Mouse (Mus musculus): Measurements from ENCODE around the gene Chil1. TPM values are rescaled to one million over a fixed set of nuclear protein-coding genes. Genes with fewer than 3 reads are reported as not detected.

Gene Chil1
- polyA plus RNA-seq, 1 experiment from 2014 or later = 4.9 TPM

DNA sequence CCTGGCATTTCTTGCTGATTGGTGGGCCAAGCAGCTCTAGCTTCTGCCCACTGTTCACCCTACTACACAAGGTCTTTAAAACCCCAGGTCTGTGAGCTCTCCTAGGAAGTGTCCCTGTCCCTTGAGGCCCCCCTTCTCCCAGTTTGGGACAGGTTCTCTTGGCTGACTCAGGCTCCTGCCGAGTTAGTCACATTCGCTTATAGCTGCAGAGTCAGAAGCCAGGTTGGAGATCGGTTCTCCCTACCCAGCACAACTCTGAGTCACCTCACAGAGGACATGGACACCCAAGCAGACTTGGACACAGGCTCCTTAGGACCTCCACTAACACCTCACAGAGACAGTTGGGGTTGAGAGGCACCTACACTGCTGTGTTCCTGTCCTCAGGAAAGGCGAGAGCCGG, 9.2 kb downstream of the Chil1 start:
- no peak overlapping the region for H3K4me3 ChIP-seq (replicated peaks; ENCODE audit: low read length)
- no peak for ATAC-seq (ENCODE audit: insufficient read depth, low FRiP score)
- no peak overlapping the region for H3K27ac ChIP-seq (ENCODE audit: low read length)
- H3K9me3 ChIP-seq (replicated peaks; ENCODE audit: control insufficient read depth, low read length) = no peaks in the 10 kb centered on the region
- no peak overlapping the region for H3K9ac ChIP-seq (ENCODE audit: low read length)
- H3K36me3 ChIP-seq (ENCODE audit: control insufficient read depth, insufficient read depth, low read length) = no peaks in the 10 kb centered on the region
- peaks cover 13% of the 10 kb centered on the region for H3K4me1 ChIP-seq (ENCODE audit: control insufficient read depth, insufficient read depth, low read length)
- H3K27me3 ChIP-seq (ENCODE audit: control insufficient read depth, insufficient read depth, low read length) = no peaks in the 10 kb centered on the region
- 80% methylated on average over 5 of the region's 5 CpGs for WGBS
- H3K4me2 ChIP-seq (ENCODE audit: low read depth, low read length) = no peak overlapping the region

DNA sequence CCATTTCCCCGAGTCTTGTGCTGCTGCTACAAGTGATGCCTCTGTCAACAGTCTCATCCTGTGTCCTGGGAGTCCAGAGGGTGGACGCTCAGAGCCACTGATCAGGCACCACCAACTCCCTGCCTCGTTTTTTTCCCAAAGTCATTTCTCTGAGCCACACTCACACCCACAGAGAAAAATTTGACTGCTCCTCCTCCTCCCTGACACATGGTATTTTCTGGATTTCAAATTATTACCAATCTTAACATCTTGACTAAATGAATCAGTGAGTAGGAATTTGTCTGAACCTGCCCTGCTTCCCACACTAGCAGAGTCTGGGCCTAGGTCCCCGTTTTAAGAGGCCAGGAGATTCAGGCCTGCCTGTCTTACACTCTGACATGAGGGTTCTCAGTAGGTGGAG, 10.0 kb downstream of the Chil1 start:
- Histone ChIP-seq H3K4me3 (replicated peaks; ENCODE audit: low read length) (no peak overlapping the region), H3K27me3 (ENCODE audit: control insufficient read depth, insufficient read depth, low read length) (no peaks in the 10 kb centered on the region), H3K4me2 (ENCODE audit: low read depth, low read length) (no peak overlapping the region), H3K9ac (ENCODE audit: low read length) (no peak overlapping the region), H3K9me3 (replicated peaks; ENCODE audit: control insufficient read depth, low read length) (no peaks in the 10 kb centered on the region), H3K4me1 (ENCODE audit: control insufficient read depth, insufficient read depth, low read length) (peaks cover 13% of the 10 kb centered on the region), H3K36me3 (ENCODE audit: control insufficient read depth, insufficient read depth, low read length) (no peaks in the 10 kb centered on the region), H3K27ac (ENCODE audit: low read length) (no peak overlapping the region)
- 40% methylated on average over 4 of the region's 4 CpGs for WGBS
- no peak for ATAC-seq (ENCODE audit: insufficient read depth, low FRiP score)

DNA sequence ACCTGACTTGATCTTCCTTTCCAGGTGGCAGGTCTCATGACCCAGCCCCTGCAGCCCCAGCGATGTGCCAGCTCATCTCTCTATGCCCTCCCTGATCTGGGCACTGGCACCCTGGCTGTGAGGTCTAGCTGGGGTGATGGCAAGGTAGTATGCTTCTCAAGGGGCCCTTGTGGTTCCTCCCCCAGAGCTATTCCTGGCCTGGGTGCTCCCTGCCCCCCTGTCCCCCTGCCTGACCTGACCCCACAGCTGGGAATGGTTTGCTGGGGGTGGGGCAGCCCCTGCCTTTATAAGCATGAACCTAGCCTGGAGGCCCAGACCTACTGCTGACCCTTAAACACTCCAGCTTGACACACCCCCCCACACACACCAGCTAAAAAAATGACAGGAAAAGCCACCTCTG, 11.2 kb downstream of the Chil1 start, which contains the start of gene Mybph:
Gene Mybph (plus strand): TSS at position 323 of the 400 bp plus-strand sequence.
- Histone ChIP-seq H3K9me3 (replicated peaks; ENCODE audit: control insufficient read depth, low read length) (no peaks in the 10 kb centered on the region), H3K4me1 (ENCODE audit: control insufficient read depth, insufficient read depth, low read length) (peaks cover 14% of the 10 kb centered on the region), H3K27ac (ENCODE audit: low read length) (no peak within 1 kb of the TSS), H3K27me3 (ENCODE audit: control insufficient read depth, insufficient read depth, low read length) (no peaks in the 10 kb centered on the region), H3K4me2 (ENCODE audit: low read depth, low read length) (no peak within 1 kb of the TSS), H3K4me3 (replicated peaks; ENCODE audit: low read length) (no peak within 1 kb of the TSS), H3K9ac (ENCODE audit: low read length) (0 out of 2 replicates have a peak within 1 kb of the TSS, but pooled peaks have one; percentile 9), H3K36me3 (ENCODE audit: control insufficient read depth, insufficient read depth, low read length) (no peaks in the 10 kb centered on the region)
- ATAC-seq (ENCODE audit: insufficient read depth, low FRiP score) = no peak
- 100% methylated on average over 1 of the region's 1 CpGs for WGBS

DNA sequence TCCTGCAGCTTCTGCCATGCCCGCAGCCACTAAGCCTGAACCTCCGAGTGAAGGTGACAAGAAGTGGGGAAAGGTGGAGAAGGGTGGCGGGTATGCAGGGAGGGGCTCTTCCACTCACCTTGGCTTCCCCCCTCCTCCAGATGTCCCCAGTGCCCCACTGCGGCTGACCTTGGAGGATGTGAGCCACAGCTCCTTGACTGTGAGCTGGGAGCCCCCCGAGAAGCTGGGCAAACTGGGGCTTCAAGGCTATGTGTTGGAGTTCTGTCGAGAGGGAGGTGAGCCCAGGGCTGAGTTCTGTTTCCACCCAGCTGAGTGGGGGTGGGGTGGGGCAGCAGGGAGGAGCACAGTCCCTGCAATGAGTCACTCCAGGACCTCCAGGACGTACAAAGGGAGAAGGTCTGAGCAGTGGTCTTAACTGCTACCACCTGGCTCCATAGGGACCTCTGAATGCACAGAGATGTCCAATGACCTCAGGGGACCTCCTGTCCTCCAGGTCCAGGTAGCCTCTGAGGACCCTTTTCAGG, 11.8 kb downstream of the Chil1 start:
- ATAC-seq (ENCODE audit: insufficient read depth, low FRiP score) = 0 out of 2 replicates have a peak, but pooled peaks have one; percentile 16
- Histone ChIP-seq H3K4me3 (replicated peaks; ENCODE audit: low read length) (no peak overlapping the region), H3K36me3 (ENCODE audit: control insufficient read depth, insufficient read depth, low read length) (no peaks in the 10 kb centered on the region), H3K27me3 (ENCODE audit: control insufficient read depth, insufficient read depth, low read length) (no peaks in the 10 kb centered on the region), H3K4me2 (ENCODE audit: low read depth, low read length) (no peak overlapping the region), H3K9ac (ENCODE audit: low read length) (0 out of 2 replicates have a peak overlapping the region, but pooled peaks have one; percentile 9), H3K9me3 (replicated peaks; ENCODE audit: control insufficient read depth, low read length) (no peaks in the 10 kb centered on the region), H3K27ac (ENCODE audit: low read length) (no peak overlapping the region), H3K4me1 (ENCODE audit: control insufficient read depth, insufficient read depth, low read length) (peaks cover 14% of the 10 kb centered on the region)
- 51% methylated on average over 7 of the region's 7 CpGs for WGBS

DNA sequence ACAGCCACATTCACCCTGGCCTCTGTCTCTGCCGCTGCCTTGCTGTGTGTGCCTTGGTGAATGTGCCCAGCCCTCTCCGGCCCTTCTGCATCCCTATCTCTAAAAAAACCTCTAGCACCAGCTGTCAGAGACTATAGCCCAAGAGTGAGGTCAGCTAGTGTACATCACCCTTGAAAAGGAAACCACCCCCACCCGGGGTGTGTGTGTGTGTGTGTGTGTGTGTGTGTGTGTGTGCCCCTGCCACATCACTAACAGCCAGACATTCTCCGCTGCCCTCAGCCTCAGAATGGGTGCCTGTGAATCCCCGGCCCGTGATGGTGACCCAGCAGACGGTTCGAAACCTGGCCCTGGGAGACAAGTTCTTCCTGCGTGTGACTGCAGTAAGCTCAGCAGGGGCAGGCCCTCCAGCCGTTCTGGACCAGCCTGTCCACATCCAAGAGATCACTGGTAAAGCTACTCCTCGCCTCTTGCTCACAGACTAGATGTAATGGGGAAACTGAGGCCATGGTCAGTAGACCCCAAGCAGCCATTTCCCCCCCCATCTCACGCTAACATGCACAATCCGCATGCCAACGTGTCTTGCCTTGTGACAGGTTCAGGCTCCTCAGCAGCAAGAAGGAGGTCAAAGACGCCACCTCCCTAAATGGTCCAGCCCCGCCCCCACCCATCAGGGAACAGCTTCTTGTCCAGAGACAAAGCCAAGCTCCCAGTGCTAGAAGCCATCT, 12.5 kb downstream of the Chil1 start:
- no peaks in the 10 kb centered on the region for H3K36me3 ChIP-seq (ENCODE audit: control insufficient read depth, insufficient read depth, low read length)
- H3K27ac ChIP-seq (ENCODE audit: low read length) = no peak overlapping the region
- H3K9ac ChIP-seq (ENCODE audit: low read length) = no peak overlapping the region
- 76% methylated on average over 16 of the region's 16 CpGs for WGBS
- H3K4me2 ChIP-seq (ENCODE audit: low read depth, low read length) = no peak overlapping the region
- no peaks in the 10 kb centered on the region for H3K27me3 ChIP-seq (ENCODE audit: control insufficient read depth, insufficient read depth, low read length)
- H3K4me1 ChIP-seq (ENCODE audit: control insufficient read depth, insufficient read depth, low read length) = peaks cover 14% of the 10 kb centered on the region
- ATAC-seq (ENCODE audit: insufficient read depth, low FRiP score) = no peak
- no peak overlapping the region for H3K4me3 ChIP-seq (replicated peaks; ENCODE audit: low read length)
- H3K9me3 ChIP-seq (replicated peaks; ENCODE audit: control insufficient read depth, low read length) = no peaks in the 10 kb centered on the region

DNA sequence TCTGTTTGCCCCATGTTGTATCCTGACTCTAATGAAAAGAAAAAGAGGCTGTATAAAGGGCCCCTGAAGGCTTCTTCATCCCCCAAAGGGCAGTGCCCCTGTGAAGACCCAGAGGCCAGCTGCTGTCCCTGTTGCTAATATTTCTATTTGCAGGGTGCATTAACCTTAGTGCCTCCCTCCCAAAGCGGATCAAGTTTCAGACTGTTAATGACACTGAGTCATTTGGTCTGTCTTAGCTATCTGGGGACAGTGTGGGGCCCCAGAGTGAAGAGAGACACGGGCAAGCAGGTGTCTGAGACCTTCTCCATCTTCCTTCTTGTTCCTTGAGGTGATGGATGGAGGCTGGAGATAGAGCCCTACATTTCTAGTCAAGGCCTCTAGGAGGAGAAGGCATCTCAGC, 13.1 kb downstream of the Chil1 start:
- no peak overlapping the region for H3K4me3 ChIP-seq (replicated peaks; ENCODE audit: low read length)
- no peaks in the 10 kb centered on the region for H3K36me3 ChIP-seq (ENCODE audit: control insufficient read depth, insufficient read depth, low read length)
- 38% methylated on average over 2 of the region's 2 CpGs for WGBS
- no peak overlapping the region for H3K27ac ChIP-seq (ENCODE audit: low read length)
- H3K9me3 ChIP-seq (replicated peaks; ENCODE audit: control insufficient read depth, low read length) = no peaks in the 10 kb centered on the region
- H3K9ac ChIP-seq (ENCODE audit: low read length) = no peak overlapping the region
- H3K27me3 ChIP-seq (ENCODE audit: control insufficient read depth, insufficient read depth, low read length) = no peaks in the 10 kb centered on the region
- no peak for ATAC-seq (ENCODE audit: insufficient read depth, low FRiP score)
- H3K4me2 ChIP-seq (ENCODE audit: low read depth, low read length) = no peak overlapping the region
- peaks cover 14% of the 10 kb centered on the region for H3K4me1 ChIP-seq (ENCODE audit: control insufficient read depth, insufficient read depth, low read length)

DNA sequence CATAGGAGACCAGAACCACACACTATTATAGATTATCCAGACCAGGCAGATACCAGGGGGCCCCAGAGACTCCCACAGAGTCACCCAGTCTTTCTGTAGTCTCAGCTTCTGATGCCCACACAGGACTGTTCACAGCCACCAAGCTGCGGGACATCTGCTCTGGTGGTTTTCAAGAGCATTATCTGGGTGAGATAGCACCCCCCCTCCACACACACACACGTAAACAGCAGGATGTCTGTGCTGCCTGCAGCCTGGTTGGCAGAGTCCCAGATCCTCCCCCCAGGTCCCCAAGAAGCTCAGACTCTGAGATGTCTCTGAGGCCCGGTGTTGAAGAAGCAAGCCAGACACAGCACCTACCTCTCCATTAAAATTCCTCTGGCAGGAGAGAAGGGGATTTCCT, 13.6 kb downstream of the Chil1 start:
- Histone ChIP-seq H3K4me3 (replicated peaks; ENCODE audit: low read length) (no peak overlapping the region), H3K9me3 (replicated peaks; ENCODE audit: control insufficient read depth, low read length) (no peaks in the 10 kb centered on the region), H3K9ac (ENCODE audit: low read length) (peak overlapping the region; percentile 10; the same call in 1 of the 2 replicates), H3K4me2 (ENCODE audit: low read depth, low read length) (no peak overlapping the region), H3K4me1 (ENCODE audit: control insufficient read depth, insufficient read depth, low read length) (peaks cover 14% of the 10 kb centered on the region), H3K27me3 (ENCODE audit: control insufficient read depth, insufficient read depth, low read length) (no peaks in the 10 kb centered on the region), H3K36me3 (ENCODE audit: control insufficient read depth, insufficient read depth, low read length) (no peaks in the 10 kb centered on the region), H3K27ac (ENCODE audit: low read length) (peak overlapping the region; percentile 54; the same call in 1 of the 2 replicates)
- ATAC-seq (ENCODE audit: insufficient read depth, low FRiP score) = no peak
- 30% methylated on average over 3 of the region's 3 CpGs for WGBS

DNA sequence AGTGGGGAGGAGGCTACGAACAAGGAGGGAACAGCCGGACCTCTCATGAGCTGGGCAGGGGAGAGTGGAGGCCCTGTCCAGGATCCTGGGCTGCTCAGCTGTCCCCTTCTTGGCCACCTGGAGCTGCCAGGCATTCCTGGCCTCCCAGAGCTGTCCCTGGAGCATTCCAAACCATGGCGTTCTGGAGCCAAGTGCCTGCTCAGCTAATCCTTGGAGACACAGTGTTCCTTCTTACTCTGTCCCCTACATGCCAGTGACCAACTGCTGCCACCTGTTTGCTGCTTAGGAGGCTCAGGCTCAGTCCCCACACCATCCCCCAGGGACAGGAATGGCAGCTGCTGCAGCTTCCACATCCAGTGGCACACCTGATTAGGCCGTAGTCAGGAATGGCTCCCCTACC, 14.0 kb downstream of the Chil1 start:
- peak; percentile 26; the same call in 1 of the 2 replicates for ATAC-seq (ENCODE audit: insufficient read depth, low FRiP score)
- H3K9me3 ChIP-seq (replicated peaks; ENCODE audit: control insufficient read depth, low read length) = no peaks in the 10 kb centered on the region
- H3K9ac ChIP-seq (ENCODE audit: low read length) = peak overlapping the region; percentile 10; the same call in 1 of the 2 replicates
- no peaks in the 10 kb centered on the region for H3K27me3 ChIP-seq (ENCODE audit: control insufficient read depth, insufficient read depth, low read length)
- H3K4me1 ChIP-seq (ENCODE audit: control insufficient read depth, insufficient read depth, low read length) = peaks cover 14% of the 10 kb centered on the region
- no peak overlapping the region for H3K4me2 ChIP-seq (ENCODE audit: low read depth, low read length)
- WGBS = 44% methylated on average over 4 of the region's 4 CpGs
- no peaks in the 10 kb centered on the region for H3K36me3 ChIP-seq (ENCODE audit: control insufficient read depth, insufficient read depth, low read length)
- H3K4me3 ChIP-seq (replicated peaks; ENCODE audit: low read length) = no peak overlapping the region
- H3K27ac ChIP-seq (ENCODE audit: low read length) = peak overlapping the region; percentile 54; the same call in 1 of the 2 replicates

DNA sequence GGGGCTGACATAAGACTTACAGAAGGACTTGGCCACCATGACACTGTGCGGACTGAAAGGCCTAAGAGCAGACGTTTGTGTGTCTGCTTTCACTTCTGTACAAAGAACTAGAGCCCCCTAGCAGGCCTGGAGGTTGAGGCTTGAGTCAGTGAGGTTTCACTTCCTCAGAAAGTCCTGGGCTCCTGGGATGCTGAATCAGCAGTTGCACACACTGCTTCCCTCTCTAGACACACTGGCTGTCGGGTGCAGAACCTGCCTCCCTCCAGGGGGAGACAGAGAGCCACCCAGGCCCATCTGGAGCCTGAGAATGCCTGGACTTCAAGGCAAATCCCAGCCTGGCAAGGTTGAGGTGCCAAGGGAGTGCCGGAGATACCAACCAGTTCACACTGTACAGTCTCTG, 14.4 kb downstream of the Chil1 start:
- H3K4me1 ChIP-seq (ENCODE audit: control insufficient read depth, insufficient read depth, low read length) = peaks cover 14% of the 10 kb centered on the region
- H3K4me3 ChIP-seq (replicated peaks; ENCODE audit: low read length) = no peak overlapping the region
- WGBS = 62% methylated on average over 4 of the region's 4 CpGs
- peak overlapping the region; percentile 54; the same call in 1 of the 2 replicates for H3K27ac ChIP-seq (ENCODE audit: low read length)
- H3K36me3 ChIP-seq (ENCODE audit: control insufficient read depth, insufficient read depth, low read length) = no peaks in the 10 kb centered on the region
- H3K27me3 ChIP-seq (ENCODE audit: control insufficient read depth, insufficient read depth, low read length) = no peaks in the 10 kb centered on the region
- no peak overlapping the region for H3K4me2 ChIP-seq (ENCODE audit: low read depth, low read length)
- H3K9ac ChIP-seq (ENCODE audit: low read length) = no peak overlapping the region
- H3K9me3 ChIP-seq (replicated peaks; ENCODE audit: control insufficient read depth, low read length) = no peaks in the 10 kb centered on the region
- ATAC-seq (ENCODE audit: insufficient read depth, low FRiP score) = peak; percentile 41; the same call in 1 of the 2 replicates

Data from stomach, embryonic 16.5 days (tissue).